Mouse (Mus musculus): ENCODE results near the gene Rbm26. TPM values are rescaled to one million over a fixed set of nuclear protein-coding genes. Genes with fewer than 3 reads are reported as not detected.

The Rbm26 gene
- total and polyA plus RNA-seq, 2 experiments from 2014 or later: 30.6 to 32.9 TPM

DNA sequence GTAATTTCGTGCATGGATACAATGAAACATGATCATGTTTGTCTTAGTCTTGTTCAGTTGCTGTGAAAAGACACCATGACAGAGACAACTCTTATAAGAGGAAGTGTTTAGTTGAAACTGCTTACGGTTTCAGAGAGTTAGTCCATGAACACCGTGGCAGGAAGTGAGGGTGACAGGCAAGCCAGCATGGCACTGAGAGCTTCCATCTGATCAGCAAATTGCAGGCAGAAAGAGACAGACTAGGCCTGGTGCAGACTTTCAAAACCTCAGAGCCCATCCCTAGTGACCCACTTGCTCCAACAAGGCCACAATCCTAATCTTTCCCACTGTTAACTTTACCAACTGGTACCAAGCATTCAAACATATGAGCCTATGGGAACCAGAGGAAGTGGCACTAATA, 5.7 kb upstream of the Rbm26 start:
- Histone ChIP-seq H3K36me3 (ENCODE audit: insufficient read depth, low read length) (no peaks in the 10 kb centered on the region), H3K27ac (no peak overlapping the region), H3K9me3 (ENCODE audit: low read length) (no peaks in the 10 kb centered on the region), H3K4me2 (ENCODE audit: low read depth, low read length) (no peak overlapping the region), H3K4me3 (ENCODE audit: low read length) (no peak overlapping the region), H3K27me3 (ENCODE audit: insufficient read depth, low read length) (no peaks in the 10 kb centered on the region), H3K4me1 (ENCODE audit: insufficient read depth, low read length) (no peaks in the 10 kb centered on the region), H3K9ac (replicated peaks; ENCODE audit: low read length) (no peak overlapping the region)
- ATAC-seq: no peak
- TF ChIP-seq CTCF (IDR thresholded peaks at IDR 0.05; ENCODE audit: low read depth): no peak
- 78% methylated on average over 3 of the region's 3 CpGs for WGBS
- no peak for DNase-seq (ENCODE audit: low spot score)

DNA sequence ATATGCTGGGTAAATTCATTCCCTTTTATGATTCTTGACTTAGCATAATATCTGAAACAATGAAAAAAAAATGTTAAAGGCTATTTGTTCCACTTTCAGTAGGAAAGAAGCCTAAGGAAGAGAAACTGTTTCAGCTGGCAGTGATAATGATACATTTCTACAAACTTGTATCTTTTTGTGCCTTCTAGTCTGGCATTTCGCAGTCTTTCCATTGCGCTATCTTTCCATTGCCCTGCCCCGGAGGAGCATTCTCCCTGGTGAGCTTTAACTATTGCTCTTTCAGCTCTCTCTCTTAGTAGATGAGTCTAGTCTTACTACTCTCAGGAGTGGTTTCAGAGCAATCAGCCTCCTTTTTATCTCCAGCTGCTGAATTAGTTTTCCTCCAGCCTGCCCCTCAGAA, 2.6 kb upstream of the Rbm26 start:
- Histone ChIP-seq H3K4me2 (ENCODE audit: low read depth, low read length) (no peak overlapping the region), H3K27me3 (ENCODE audit: insufficient read depth, low read length) (no peaks in the 10 kb centered on the region), H3K9me3 (ENCODE audit: low read length) (no peaks in the 10 kb centered on the region), H3K4me1 (ENCODE audit: insufficient read depth, low read length) (peaks cover 12% of the 10 kb centered on the region), H3K9ac (replicated peaks; ENCODE audit: low read length) (no peak overlapping the region), H3K36me3 (ENCODE audit: insufficient read depth, low read length) (no peaks in the 10 kb centered on the region), H3K4me3 (ENCODE audit: low read length) (no peak overlapping the region), H3K27ac (no peak overlapping the region)
- TF ChIP-seq CTCF (IDR thresholded peaks at IDR 0.05; ENCODE audit: low read depth): no peak
- ATAC-seq (no peak), DNase-seq (ENCODE audit: low spot score) (no peak)
- 84% methylated on average over 3 of the region's 3 CpGs for WGBS

- no peak overlapping the region for H3K4me3 ChIP-seq (ENCODE audit: low read length)
- H3K9me3 ChIP-seq (ENCODE audit: low read length): no peaks in the 10 kb centered on the region
- H3K4me1 ChIP-seq (ENCODE audit: insufficient read depth, low read length): peaks cover 14% of the 10 kb centered on the region
- no peaks in the 10 kb centered on the region for H3K27me3 ChIP-seq (ENCODE audit: insufficient read depth, low read length)
- ATAC-seq (no peak), DNase-seq (ENCODE audit: low spot score) (no peak)
- no peak overlapping the region for H3K27ac ChIP-seq
- H3K36me3 ChIP-seq (ENCODE audit: insufficient read depth, low read length): no peaks in the 10 kb centered on the region
- no peak overlapping the region for H3K9ac ChIP-seq (replicated peaks; ENCODE audit: low read length)
- no peak for TF ChIP-seq CTCF (IDR thresholded peaks at IDR 0.05; ENCODE audit: low read depth)
- H3K4me2 ChIP-seq (ENCODE audit: low read depth, low read length): no peak overlapping the region
- 57% methylated on average over 7 of the region's 7 CpGs for WGBS
These were observed 1.9 kb upstream of the Rbm26 start for GRCm38 (mm10) chr14:105178996-105179395.

GRCm38 (mm10) chr14:105176381-105177168, 552 bp downstream of the Rbm26 start:
- under 1% methylated on average over 74 of the region's 74 CpGs for WGBS
- DNase-seq (ENCODE audit: low spot score): peak; percentile 40
- peak; percentile 77 for ATAC-seq

DNA sequence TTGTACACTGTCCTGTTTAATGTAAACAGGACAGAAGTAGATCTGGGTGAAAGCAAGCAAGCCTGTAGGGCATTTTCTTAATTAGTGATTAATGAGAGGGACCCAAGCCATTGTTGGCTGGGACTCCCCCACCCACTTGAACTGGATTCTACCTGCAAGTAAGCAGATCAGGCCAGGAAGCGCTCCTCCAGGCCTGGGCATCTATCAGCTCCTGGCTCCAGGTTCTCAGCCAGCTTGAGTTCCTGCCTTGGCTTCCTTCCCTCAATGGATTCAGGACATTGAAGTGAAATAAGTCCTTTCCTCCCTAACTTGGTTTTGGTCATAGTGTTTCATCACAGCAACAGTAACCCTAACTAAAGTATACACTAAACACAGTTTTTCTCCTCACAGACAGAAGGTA, 9.9 kb downstream of the Rbm26 start:
- DNase-seq (ENCODE audit: low spot score): no peak
- Histone ChIP-seq H3K9me3 (ENCODE audit: low read length) (no peaks in the 10 kb centered on the region), H3K36me3 (ENCODE audit: insufficient read depth, low read length) (no peaks in the 10 kb centered on the region), H3K4me1 (ENCODE audit: insufficient read depth, low read length) (no peaks in the 10 kb centered on the region; the same call in 1 of the 2 replicates), H3K27me3 (ENCODE audit: insufficient read depth, low read length) (no peaks in the 10 kb centered on the region), H3K4me3 (ENCODE audit: low read length) (no peak overlapping the region), H3K4me2 (ENCODE audit: low read depth, low read length) (no peak overlapping the region), H3K9ac (replicated peaks; ENCODE audit: low read length) (no peak overlapping the region), H3K27ac (no peak overlapping the region)
- 88% methylated on average over 1 of the region's 1 CpGs for WGBS
- no peak for ATAC-seq
- TF ChIP-seq CTCF (IDR thresholded peaks at IDR 0.05; ENCODE audit: low read depth): no peak

More at GRCm38 (mm10) chr14:105176381-105177168, 552 bp downstream of the Rbm26 start:
- TF ChIP-seq CTCF (IDR thresholded peaks at IDR 0.05; ENCODE audit: low read depth): no peak
- H3K9ac ChIP-seq (replicated peaks; ENCODE audit: low read length): peak overlapping the region; percentile 97
- H3K36me3 ChIP-seq (ENCODE audit: insufficient read depth, low read length): no peaks in the 10 kb centered on the region
- no peaks in the 10 kb centered on the region for H3K9me3 ChIP-seq (ENCODE audit: low read length)
- H3K27ac ChIP-seq: peak overlapping the region; percentile 97
- H3K4me3 ChIP-seq (ENCODE audit: low read length): peak overlapping the region; percentile 100
- H3K4me2 ChIP-seq (ENCODE audit: low read depth, low read length): peak overlapping the region; percentile 78
- H3K27me3 ChIP-seq (ENCODE audit: insufficient read depth, low read length): no peaks in the 10 kb centered on the region
- H3K4me1 ChIP-seq (ENCODE audit: insufficient read depth, low read length): peaks cover 14% of the 10 kb centered on the region

DNA sequence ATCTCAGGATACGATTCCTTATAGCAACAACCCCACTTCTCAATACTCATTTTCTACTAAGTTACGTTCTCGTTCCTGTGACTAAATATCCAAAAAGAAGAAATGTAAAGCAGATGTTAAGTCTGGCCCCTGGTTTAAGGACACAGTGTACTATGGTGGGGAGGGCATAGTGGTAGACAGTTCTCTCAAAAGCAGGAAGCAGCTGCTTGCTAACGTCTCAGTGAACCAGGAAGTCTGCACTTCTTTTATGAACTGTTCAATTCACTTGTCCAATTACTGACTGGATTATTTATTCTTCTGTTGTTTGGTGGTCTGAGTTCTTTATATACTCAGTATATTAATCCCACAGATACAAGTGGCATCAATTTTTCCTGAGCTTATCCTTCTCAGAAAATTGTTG, 12.3 kb downstream of the Rbm26 start:
- ATAC-seq: no peak
- no peak for TF ChIP-seq CTCF (IDR thresholded peaks at IDR 0.05; ENCODE audit: low read depth)
- WGBS: 65% methylated on average over 4 of the region's 4 CpGs

GRCm38 (mm10) chr14:105161334-105161733, 15.8 kb downstream of the Rbm26 start:
- H3K4me1 ChIP-seq (ENCODE audit: insufficient read depth, low read length): no peaks in the 10 kb centered on the region
- 96% methylated on average over 1 of the region's 1 CpGs for WGBS
- H3K9me3 ChIP-seq (ENCODE audit: low read length): no peaks in the 10 kb centered on the region
- no peaks in the 10 kb centered on the region; the same call in 1 of the 2 replicates for H3K36me3 ChIP-seq (ENCODE audit: insufficient read depth, low read length)
- ATAC-seq (no peak), DNase-seq (ENCODE audit: low spot score) (no peak)
- no peak for TF ChIP-seq CTCF (IDR thresholded peaks at IDR 0.05; ENCODE audit: low read depth)
- no peaks in the 10 kb centered on the region for H3K27me3 ChIP-seq (ENCODE audit: insufficient read depth, low read length)
- H3K4me2 ChIP-seq (ENCODE audit: low read depth, low read length): no peak overlapping the region
- H3K27ac ChIP-seq: no peak overlapping the region
- H3K4me3 ChIP-seq (ENCODE audit: low read length): no peak overlapping the region
- H3K9ac ChIP-seq (replicated peaks; ENCODE audit: low read length): no peak overlapping the region

More for the DNA sequence above, 12.3 kb downstream of the Rbm26 start:
- Histone ChIP-seq H3K9ac (replicated peaks; ENCODE audit: low read length) (no peak overlapping the region), H3K4me2 (ENCODE audit: low read depth, low read length) (no peak overlapping the region), H3K27ac (no peak overlapping the region), H3K4me3 (ENCODE audit: low read length) (no peak overlapping the region), H3K27me3 (ENCODE audit: insufficient read depth, low read length) (no peaks in the 10 kb centered on the region), H3K4me1 (ENCODE audit: insufficient read depth, low read length) (no peaks in the 10 kb centered on the region), H3K9me3 (ENCODE audit: low read length) (no peaks in the 10 kb centered on the region), H3K36me3 (ENCODE audit: insufficient read depth, low read length) (no peaks in the 10 kb centered on the region)
- no peak for DNase-seq (ENCODE audit: low spot score)

All from hindbrain, postnatal 0 days (tissue).